Mouse (Mus musculus) kidney, adult 11 months (tissue): ENCODE results near the gene Svs1.
A peak's percentile ranks its signal among the peaks of the same experiment; 100 is the strongest.
"Not testable (repeated sequence)": the region's sequence is repeated elsewhere in the genome, so short reads cannot be mapped to it uniquely, and the experiment has no call there.

Source experiments
- DNase-seq: peaks from one replicate; pipeline ENCODE4 v3.0.0; 2022

Svs1 gene

GRCm38 (mm10) chr6:48986444-48986990 is at the start of gene Svs1:
Svs1 (plus strand) TSS chr6:48986861.
- DNase-seq, result peak; percentile 41

- DNase-seq, result no peak
Measured at GRCm38 (mm10) chr6:48949596-48949995, 37.1 kb upstream of the Svs1 start.

- DNase-seq, result no peak
Measured at GRCm38 (mm10) chr6:48950676-48951075, 36.0 kb upstream of the Svs1 start.

GRCm38 (mm10) chr6:48951630-48952029 is 35.0 kb upstream of the Svs1 start:
- no peak for DNase-seq

- no peak for DNase-seq
Measured at GRCm38 (mm10) chr6:48953220-48953619, 33.4 kb upstream of the Svs1 start.

- DNase-seq, result no peak
Measured at GRCm38 (mm10) chr6:48954211-48954610, 32.5 kb upstream of the Svs1 start.

GRCm38 (mm10) chr6:48954946-48955345 is 31.7 kb upstream of the Svs1 start:
- peak; percentile 66 for DNase-seq

GRCm38 (mm10) chr6:48956785-48957184 is 29.9 kb upstream of the Svs1 start:
- DNase-seq, result no peak

GRCm38 (mm10) chr6:48958053-48958452 is 28.6 kb upstream of the Svs1 start:
- peak; percentile 16 for DNase-seq

GRCm38 (mm10) chr6:48959151-48959550 is 27.5 kb upstream of the Svs1 start:
- DNase-seq, result not testable (repeated sequence)

- not testable (repeated sequence) for DNase-seq
Measured at GRCm38 (mm10) chr6:48966696-48967095, 20.0 kb upstream of the Svs1 start.

GRCm38 (mm10) chr6:48967868-48968267 is 18.8 kb upstream of the Svs1 start:
- DNase-seq, result no peak

GRCm38 (mm10) chr6:48974663-48975062 is 12.0 kb upstream of the Svs1 start, which contains the start of gene Doxl2:
Doxl2 (plus strand) TSS chr6:48974963.
- no peak for DNase-seq

- DNase-seq, result no peak
Measured at GRCm38 (mm10) chr6:48979616-48980015, 7.0 kb upstream of the Svs1 start.

- no peak for DNase-seq
Measured at GRCm38 (mm10) chr6:48982305-48982704, 4.4 kb upstream of the Svs1 start.

- no peak for DNase-seq
Measured at GRCm38 (mm10) chr6:48989971-48990370, 3.3 kb downstream of the Svs1 start.

- DNase-seq, result peak; percentile 36
Measured at GRCm38 (mm10) chr6:48991991-48992390, 5.3 kb downstream of the Svs1 start.

- DNase-seq, result no peak
Measured at GRCm38 (mm10) chr6:48998186-48998585, 11.5 kb downstream of the Svs1 start.

GRCm38 (mm10) chr6:48998796-48999195 is 12.1 kb downstream of the Svs1 start:
- no peak for DNase-seq

GRCm38 (mm10) chr6:49003381-49003780 is 16.7 kb downstream of the Svs1 start:
- DNase-seq, result no peak

- peak; percentile 29 for DNase-seq
Measured at GRCm38 (mm10) chr6:49007981-49008380, 21.3 kb downstream of the Svs1 start.

- DNase-seq, result no peak
Measured at GRCm38 (mm10) chr6:49008420-49009160, 21.9 kb downstream of the Svs1 start.

- DNase-seq, result no peak
Measured at GRCm38 (mm10) chr6:49009161-49009555, 22.5 kb downstream of the Svs1 start.

- no peak for DNase-seq
Measured at GRCm38 (mm10) chr6:49009665-49010064, 23.0 kb downstream of the Svs1 start.

- no peak for DNase-seq
Measured at GRCm38 (mm10) chr6:49011191-49011590, 24.5 kb downstream of the Svs1 start.
